Mouse (Mus musculus) MEL (cell line): ENCODE results near the gene C2cd4d. TPM values are rescaled to one million over a fixed set of nuclear protein-coding genes. Genes with fewer than 3 reads are reported as not detected.

Source experiments
- DNase-seq: peaks from one replicate; pipeline ENCODE4 v3.0.0; 2011; ENCODE audit warnings: low read depth, low spot score
- H3K27ac ChIP-seq: 2 replicates; pipeline ENCODE4 v1.5.1; 2012; ENCODE audit warnings: low read depth, mild to moderate bottlenecking, control low read depth, low read length, moderate library complexity; ENCODE audit not compliant: control insufficient read depth
- H3K27me3 ChIP-seq, 2 experiments: fragments of 150-350 bp in 1 of 2; sonication (generic) in 1 of 2; 2 replicates each; pipeline ENCODE4 v1.6.1; 2012; ENCODE audit warnings: low read length in 2 of 2, mild to moderate bottlenecking in 2 of 2, improper control_type of control experiment in 1 of 2, moderate library complexity in 1 of 2; ENCODE audit not compliant: insufficient read depth in 2 of 2, control insufficient read depth in 1 of 2
- H3K36me3 ChIP-seq, 2 experiments: 2 replicates each; pipeline ENCODE4 v1.6.1; 2012 to 2014; ENCODE audit warnings: low read length in 2 of 2, improper control_type of control experiment in 1 of 2, inconsistent platforms in 1 of 2, mild to moderate bottlenecking in 1 of 2; ENCODE audit not compliant: insufficient read depth in 2 of 2, control insufficient read depth in 1 of 2
- H3K4me1 ChIP-seq, 2 experiments: fragments of 150-350 bp in 1 of 2; sonication (generic) in 1 of 2; 2 replicates each; pipeline ENCODE4 v1.6.1; 2012; ENCODE audit warnings: low read length in 2 of 2, improper control_type of control experiment in 1 of 2, mild to moderate bottlenecking in 1 of 2; ENCODE audit not compliant: insufficient read depth in 2 of 2, control insufficient read depth in 1 of 2
- H3K4me3 ChIP-seq, 2 experiments: fragments of 150-350 bp in 1 of 2; sonication (generic) in 1 of 2; 2 replicates each; pipeline ENCODE4 v1.5.1; 2012; ENCODE audit warnings: low read depth in 2 of 2, low read length in 2 of 2, mild to moderate bottlenecking in 2 of 2, moderate library complexity in 2 of 2, control low read depth in 1 of 2, improper control_type of control experiment in 1 of 2; ENCODE audit not compliant: control insufficient read depth in 1 of 2, insufficient read depth in 1 of 2
- H3K79me2 ChIP-seq: 2 replicates; pipeline ENCODE4 v1.6.1; 2012; ENCODE audit warnings: mild to moderate bottlenecking, low read length, moderate library complexity; ENCODE audit not compliant: control insufficient read depth, poor library complexity, insufficient read depth
- H3K9ac ChIP-seq: 2 replicates; pipeline ENCODE4 v1.6.1; 2012; ENCODE audit warnings: low read depth, mild to moderate bottlenecking, control low read depth, low read length, moderate library complexity; ENCODE audit not compliant: control insufficient read depth, poor library complexity, severe bottlenecking
- H3K9me3 ChIP-seq: fragments of 150-350 bp; sonication (generic); replicated peaks from 2 replicates; pipeline ENCODE4 v1.6.1; 2012; ENCODE audit warnings: mild to moderate bottlenecking, low read length, improper control_type of control experiment, moderate library complexity; ENCODE audit not compliant: insufficient read depth
- CHD2 ChIP-seq: IDR thresholded peaks from 2 replicates; pipeline ENCODE4 v1.6.1; 2011; ENCODE audit warnings: low read length, improper control_type of control experiment
- CTCF ChIP-seq, 3 experiments: IDR thresholded peaks in 2 of 3; conservative IDR thresholded peaks in 1 of 3; 2 replicates each; pipeline ENCODE4 v1.5.1; 2011 to 2012; ENCODE audit warnings: low read length in 3 of 3, low read depth in 2 of 3, mild to moderate bottlenecking in 2 of 3, improper control_type of control experiment in 1 of 3, inconsistent platforms in 1 of 3, mixed read lengths in 1 of 3, moderate library complexity in 1 of 3; ENCODE audit not compliant: control insufficient read depth in 1 of 3, insufficient read depth in 1 of 3, poor library complexity in 1 of 3, severe bottlenecking in 1 of 3
- ELF1 ChIP-seq: IDR thresholded peaks from 2 replicates; pipeline ENCODE4 v1.6.1; 2014; ENCODE audit warnings: low read depth, mild to moderate bottlenecking, inconsistent platforms, low read length, improper control_type of control experiment, moderate library complexity
- HCFC1 ChIP-seq: IDR thresholded peaks from 2 replicates; pipeline ENCODE4 v1.6.1; 2012; ENCODE audit warnings: low read depth, mild to moderate bottlenecking, inconsistent platforms, low read length, improper control_type of control experiment, moderate library complexity
- KAT2A ChIP-seq: conservative IDR thresholded peaks from 2 replicates; pipeline ENCODE4 v1.6.1; 2012; ENCODE audit warnings: low read depth, low read length, improper control_type of control experiment, inconsistent platforms
- MAX ChIP-seq: IDR thresholded peaks from 2 replicates; pipeline ENCODE4 v1.6.1; 2011; ENCODE audit warnings: low read length, improper control_type of control experiment
- MEF2A ChIP-seq: IDR thresholded peaks from 2 replicates; pipeline ENCODE4 v1.6.1; 2014; ENCODE audit warnings: low read depth, mild to moderate bottlenecking, inconsistent platforms, low read length, improper control_type of control experiment; ENCODE audit not compliant: poor library complexity, insufficient replicate concordance, severe bottlenecking; ENCODE audit errors: extremely low read depth
- NRF1 ChIP-seq: IDR thresholded peaks from 2 replicates; pipeline ENCODE4 v1.6.1; 2014; ENCODE audit warnings: low read depth, mild to moderate bottlenecking, inconsistent platforms, low read length, improper control_type of control experiment, moderate library complexity; ENCODE audit not compliant: poor library complexity, insufficient read depth, severe bottlenecking
- POLR2A ChIP-seq, 2 experiments: IDR thresholded peaks; 2 replicates each; pipeline ENCODE4 v1.6.1; 2011 to 2012; ENCODE audit warnings: low read length in 2 of 2, mild to moderate bottlenecking in 2 of 2, control low read depth in 1 of 2, improper control_type of control experiment in 1 of 2, low read depth in 1 of 2, moderate library complexity in 1 of 2; ENCODE audit not compliant: control insufficient read depth in 1 of 2, insufficient read depth in 1 of 2, poor library complexity in 1 of 2
- POLR2AphosphoS5 ChIP-seq: IDR thresholded peaks from 2 replicates; pipeline ENCODE4 v1.6.1; 2012; ENCODE audit warnings: low read depth, borderline replicate concordance, mild to moderate bottlenecking, inconsistent platforms, low read length, moderate library complexity, mixed read lengths
- RAD21 ChIP-seq: IDR thresholded peaks from 2 replicates; pipeline ENCODE4 v1.6.1; 2011; ENCODE audit warnings: mild to moderate bottlenecking, low read depth, low read length, improper control_type of control experiment
- SIN3A ChIP-seq: IDR thresholded peaks from 2 replicates; pipeline ENCODE4 v1.6.1; 2012; ENCODE audit warnings: low read length, improper control_type of control experiment, inconsistent platforms
- SMC3 ChIP-seq: IDR thresholded peaks from 2 replicates; pipeline ENCODE4 v1.6.1; 2011; ENCODE audit warnings: low read depth, low read length, improper control_type of control experiment
- TBP ChIP-seq: IDR thresholded peaks from 2 replicates; pipeline ENCODE4 v1.8.0; 2011; ENCODE audit warnings: low read depth, low read length, improper control_type of control experiment
- USF1 ChIP-seq: IDR thresholded peaks from 2 replicates; pipeline ENCODE4 v1.6.1; 2014; ENCODE audit warnings: low read depth, mild to moderate bottlenecking, inconsistent platforms, low read length, improper control_type of control experiment, moderate library complexity
- USF2 ChIP-seq, 2 experiments: IDR thresholded peaks; 2 replicates each; pipeline ENCODE4 v1.6.1; 2011 to 2012; ENCODE audit warnings: improper control_type of control experiment in 2 of 2, low read length in 2 of 2, borderline replicate concordance in 1 of 2, inconsistent platforms in 1 of 2, low read depth in 1 of 2, mild to moderate bottlenecking in 1 of 2; ENCODE audit not compliant: insufficient read depth in 1 of 2
- ZC3H11A ChIP-seq: IDR thresholded peaks from 2 replicates; pipeline ENCODE4 v1.6.1; 2012; ENCODE audit warnings: low read depth, mild to moderate bottlenecking, inconsistent platforms, low read length, improper control_type of control experiment
- ZKSCAN1 ChIP-seq: IDR thresholded peaks from 2 replicates; pipeline ENCODE4 v1.6.1; 2012; ENCODE audit warnings: low read depth, mild to moderate bottlenecking, inconsistent platforms, low read length, improper control_type of control experiment, moderate library complexity
- polyA plus RNA-seq, 2 experiments: library from polyadenylated mRNA; stranded (reverse) in 1 of 2; unstranded in 1 of 2; fragments of >175 nt in 1 of 2; fragments of >200 nt in 1 of 2; gene quantifications; 2 replicates each; pipeline versions ENCODE4 v1.2.1 to v1.2.4; 2012; ENCODE audit warnings: low replicate concordance in 2 of 2, low read depth in 1 of 2; ENCODE audit not compliant: insufficient read length in 2 of 2, insufficient read depth in 1 of 2, missing spikeins in 1 of 2
- total RNA-seq: library from RNA; depleted of rRNA; stranded (reverse); fragments of 300-350 nt; gene quantifications from 2 replicates; pipeline ENCODE4 v1.2.3, GENCODE M21; 2012

C2cd4d gene
- total and polyA plus RNA-seq, 3 experiments = not detected

GRCm38 (mm10) chr3:94366761-94367160 is 4.5 kb downstream of the C2cd4d start:
- peaks cover 0 to under 1% of the 10 kb centered on the region in 2 experiments; a peak in 1 of 4 replicates for H3K27me3 ChIP-seq
- peaks cover 0 to 6% of the 10 kb centered on the region in 2 experiments; a peak in 2 of 4 replicates for H3K36me3 ChIP-seq
- TF ChIP-seq RAD21 = peak; percentile 99
- TF ChIP-seq CTCF (IDR thresholded peaks at IDR 0.05 in 2 of 3, conservative IDR thresholded peaks at IDR 0.05 in 1 of 3; ENCODE audit: control insufficient read depth in 1 of 3, insufficient read depth in 1 of 3, low read depth in 2 of 3, low read length in 3 of 3, poor library complexity in 1 of 3, severe bottlenecking in 1 of 3) = peak; percentile 76 to 98 (median 97)
- peak; percentile 96 for TF ChIP-seq ZC3H11A
- peak; percentile 65; the same call in 1 of the 2 replicates for TF ChIP-seq TBP
- TF ChIP-seq POLR2A (IDR thresholded peaks at IDR 0.05; ENCODE audit: control insufficient read depth in 1 of 2, insufficient read depth in 1 of 2, low read depth in 1 of 2, low read length in 2 of 2, poor library complexity in 1 of 2) = no peak
- TF ChIP-seq SMC3 = peak; percentile 94
- TF ChIP-seq ZKSCAN1 = no peak
- no peak for TF ChIP-seq POLR2AphosphoS5
- TF ChIP-seq ELF1 = no peak
- TF ChIP-seq SIN3A = peak; percentile 46; the same call in 1 of the 2 replicates
- no peak for TF ChIP-seq KAT2A
- peak; percentile 88 for DNase-seq
- H3K9ac ChIP-seq = no peak overlapping the region
- peaks cover 0 to 4% of the 10 kb centered on the region in 2 experiments; a peak in 3 of 4 replicates for H3K4me1 ChIP-seq
- no peak overlapping the region for H3K27ac ChIP-seq
- no peaks in the 10 kb centered on the region for H3K79me2 ChIP-seq
- no peaks in the 10 kb centered on the region for H3K9me3 ChIP-seq
- H3K4me3 ChIP-seq = no peak overlapping the region

- Histone ChIP-seq H3K4me3 (no peak overlapping the region), H3K27me3 (no peaks in the 10 kb centered on the region), H3K36me3 (peaks cover 0 to 6% of the 10 kb centered on the region in 2 experiments; a peak in 2 of 4 replicates), H3K4me1 (peaks cover 0 to 4% of the 10 kb centered on the region in 2 experiments; a peak in 3 of 4 replicates), H3K9ac (no peak overlapping the region), H3K27ac (no peak overlapping the region), H3K79me2 (no peaks in the 10 kb centered on the region), H3K9me3 (no peaks in the 10 kb centered on the region)
- DNase-seq = no peak
- no peak for TF ChIP-seq MEF2A
- TF ChIP-seq RAD21 = no peak
- no peak for TF ChIP-seq TBP
- TF ChIP-seq SMC3 = no peak
- TF ChIP-seq ELF1 = no peak
- TF ChIP-seq CHD2 = no peak
- TF ChIP-seq USF2 (IDR thresholded peaks at IDR 0.05; ENCODE audit: borderline replicate concordance in 1 of 2, insufficient read depth in 1 of 2, low read depth in 1 of 2, low read length in 2 of 2) = no peak
- TF ChIP-seq MAX = no peak
- no peak for TF ChIP-seq USF1
- TF ChIP-seq ZC3H11A = no peak
- TF ChIP-seq HCFC1 = no peak
- TF ChIP-seq NRF1 = no peak
These were observed 5.3 kb downstream of the C2cd4d start for GRCm38 (mm10) chr3:94367511-94367910.
